Mouse (Mus musculus) limb, embryonic 11.5 days (tissue): ENCODE results near the gene Rdh11. TPM values are rescaled to one million over a fixed set of nuclear protein-coding genes. Genes with fewer than 3 reads are reported as not detected.

Source experiments
- ATAC-seq: fragments of 200-750 bp; cut with Nextera tagmentation; 2 replicates; pipeline ENCODE4 v1.8.0; 2017; ENCODE audit warnings: low read depth; ENCODE audit not compliant: insufficient number of reproducible peaks, low FRiP score, low TSS enrichment
- DNase-seq: peaks from one replicate; pipeline ENCODE4 v3.0.0-alpha.2; 2015; ENCODE audit warnings: low spot score
- H3K27ac ChIP-seq: fragments of 300-500 bp; sonication (generic); replicated peaks from 2 replicates; pipeline ENCODE4 v1.5.1; 2014; ENCODE audit warnings: low read depth, mild to moderate bottlenecking, low read length
- H3K27me3 ChIP-seq: fragments of 300-500 bp; sonication (generic); 2 replicates; pipeline ENCODE4 v1.6.1; 2014; ENCODE audit warnings: mild to moderate bottlenecking, low read length, mixed read lengths; ENCODE audit not compliant: control insufficient read depth, insufficient read depth
- H3K36me3 ChIP-seq: fragments of 300-500 bp; sonication (generic); 2 replicates; pipeline ENCODE4 v1.6.1; 2014; ENCODE audit warnings: mild to moderate bottlenecking, low read length, moderate library complexity, mixed read lengths; ENCODE audit not compliant: control insufficient read depth, insufficient read depth
- H3K4me1 ChIP-seq: fragments of 300-500 bp; sonication (generic); 2 replicates; pipeline ENCODE4 v1.6.1; 2014; ENCODE audit warnings: low read length, mixed read lengths; ENCODE audit not compliant: control insufficient read depth, insufficient read depth
- H3K4me2 ChIP-seq: fragments of 300-500 bp; sonication (generic); 2 replicates; pipeline ENCODE4 v1.6.1; 2014; ENCODE audit warnings: low read depth, mild to moderate bottlenecking, moderate library complexity; ENCODE audit not compliant: severe bottlenecking
- H3K4me3 ChIP-seq: fragments of 300-500 bp; sonication (generic); 2 replicates; pipeline ENCODE4 v1.5.1; 2014; ENCODE audit warnings: low read depth, low read length
- H3K9ac ChIP-seq: fragments of 300-500 bp; sonication (generic); 2 replicates; pipeline ENCODE4 v1.6.1; 2014; ENCODE audit warnings: mild to moderate bottlenecking, low read length
- H3K9me3 ChIP-seq: fragments of 300-500 bp; sonication (generic); 2 replicates; pipeline ENCODE4 v1.6.1; 2016; ENCODE audit warnings: low read length; ENCODE audit not compliant: control insufficient read depth
- WGBS: fragments of 180-500 bp; shearing (Covaris S2); extraction: QIAGEN DNeasy Blood & Tissue Kit; methylation state at CpG from one replicate; pipeline ENCODE4 v1.1.7; 2014; 5-methylcytosine and 5-hydroxymethylcytosine counted together
- polyA plus RNA-seq: library from polyadenylated mRNA; unstranded; fragments of >200 nt; fragmentation: Nextera tagmentation; extraction: Ambion mirVana; gene quantifications from 2 replicates; pipeline ENCODE4 v1.2.1, GENCODE M21; 2014

Gene Rdh11
- polyA plus RNA-seq, 1 experiment from 2014 or later: 27.0 TPM

DNA sequence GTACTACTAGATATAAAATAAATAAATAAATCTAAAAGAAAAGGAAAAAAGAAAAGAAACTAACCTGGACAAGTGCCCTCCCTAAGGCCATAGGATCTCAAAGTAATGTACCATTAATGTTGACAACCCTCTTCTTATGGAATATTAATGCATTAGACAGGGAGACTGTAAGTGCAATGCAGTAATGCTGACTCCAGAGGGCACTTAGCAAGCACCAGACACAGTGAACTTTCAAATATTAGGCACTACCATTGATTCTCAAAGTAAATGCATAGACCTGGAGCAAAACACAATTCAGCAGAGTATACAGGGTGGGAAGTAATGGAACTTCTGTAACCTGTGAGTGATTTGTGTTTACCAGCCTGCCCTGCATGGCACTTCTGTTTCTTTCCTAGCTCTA lies 22.9 kb downstream of the Rdh11 start:
- 0 out of 2 replicates have a peak, but pooled peaks cover 2% of the 10 kb centered on the region for H3K36me3 ChIP-seq
- H3K9me3 ChIP-seq: no peaks in the 10 kb centered on the region
- H3K4me1 ChIP-seq: peaks cover 5% of the 10 kb centered on the region
- H3K4me2 ChIP-seq: no peak overlapping the region
- H3K9ac ChIP-seq: no peak overlapping the region
- H3K27ac ChIP-seq: no peak overlapping the region
- DNase-seq (no peak), ATAC-seq (no peak)
- H3K27me3 ChIP-seq: no peaks in the 10 kb centered on the region
- H3K4me3 ChIP-seq: no peak overlapping the region

- Histone ChIP-seq H3K36me3 (peaks cover 13% of the 10 kb centered on the region; the same call in 1 of the 2 replicates), H3K27me3 (no peaks in the 10 kb centered on the region), H3K9me3 (no peaks in the 10 kb centered on the region), H3K4me1 (no peaks in the 10 kb centered on the region), H3K27ac (no peak overlapping the region), H3K9ac (no peak overlapping the region), H3K4me3 (no peak overlapping the region), H3K4me2 (no peak overlapping the region)
- ATAC-seq (no peak), DNase-seq (no peak)
- WGBS: 91% methylated on average over 3 of the region's 3 CpGs
Measured at GRCm38 (mm10) chr12:79162876-79163275, 29.2 kb downstream of the Rdh11 start.

DNA sequence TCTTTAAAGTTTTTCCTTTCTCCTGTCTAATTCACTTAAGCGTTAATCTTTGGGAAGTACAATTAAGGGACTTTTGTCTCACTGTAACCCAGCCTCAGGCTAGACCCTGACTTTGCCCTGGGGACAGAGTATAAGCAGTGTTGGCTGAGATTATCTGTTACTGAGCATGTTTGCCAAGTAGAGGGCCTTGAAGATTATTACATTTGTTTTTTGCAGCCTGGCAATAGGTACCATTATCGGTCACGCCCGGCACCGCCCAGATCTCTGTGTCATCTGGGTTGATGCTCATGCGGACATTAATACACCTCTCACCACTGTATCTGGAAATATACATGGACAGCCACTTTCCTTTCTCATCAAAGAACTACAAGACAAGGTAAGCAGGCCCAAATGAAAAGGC lies 42.4 kb downstream of the Rdh11 start:
- H3K27ac ChIP-seq: no peak overlapping the region
- H3K4me1 ChIP-seq: no peaks in the 10 kb centered on the region
- no peak overlapping the region for H3K4me3 ChIP-seq
- no peak for ATAC-seq
- H3K9ac ChIP-seq: no peak overlapping the region
- 95% methylated on average over 6 of the region's 6 CpGs for WGBS
- no peaks in the 10 kb centered on the region for H3K36me3 ChIP-seq
- no peaks in the 10 kb centered on the region for H3K27me3 ChIP-seq
- no peak overlapping the region for H3K4me2 ChIP-seq
- H3K9me3 ChIP-seq: no peaks in the 10 kb centered on the region
- DNase-seq: no peak

- no peak overlapping the region for H3K4me2 ChIP-seq
Measured at GRCm38 (mm10) chr12:79141384-79141783, 50.7 kb downstream of the Rdh11 start.

DNA sequence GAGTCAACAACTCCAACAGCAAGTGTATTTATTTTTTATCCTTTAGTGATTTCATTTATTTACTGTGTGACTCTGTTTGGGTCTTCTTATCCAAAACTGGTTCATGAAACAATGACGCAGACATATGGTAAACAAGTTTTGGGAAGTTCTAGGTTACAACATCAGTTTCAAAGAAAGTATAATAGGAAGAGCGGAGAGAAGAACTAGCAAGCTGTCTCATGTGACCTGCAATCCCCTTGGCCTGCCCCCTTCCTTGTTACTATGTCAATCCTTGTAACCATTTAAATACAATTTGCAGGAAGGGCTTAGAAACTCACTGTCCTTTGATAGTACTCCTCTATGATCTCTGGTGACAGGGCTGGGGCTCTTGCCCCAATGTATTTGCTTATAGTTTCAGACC lies 51.3 kb downstream of the Rdh11 start:
- no peak overlapping the region for H3K9ac ChIP-seq
- no peaks in the 10 kb centered on the region for H3K27me3 ChIP-seq
- H3K4me3 ChIP-seq: no peak overlapping the region
- no peaks in the 10 kb centered on the region for H3K9me3 ChIP-seq
- H3K4me1 ChIP-seq: no peaks in the 10 kb centered on the region
- no peak overlapping the region for H3K4me2 ChIP-seq
- ATAC-seq (no peak), DNase-seq (no peak)
- 86% methylated on average over 2 of the region's 2 CpGs for WGBS
- H3K36me3 ChIP-seq: no peaks in the 10 kb centered on the region
- no peak overlapping the region for H3K27ac ChIP-seq

More at GRCm38 (mm10) chr12:79141384-79141783, 50.7 kb downstream of the Rdh11 start:
- H3K9me3 ChIP-seq: no peaks in the 10 kb centered on the region
- no peaks in the 10 kb centered on the region for H3K36me3 ChIP-seq
- no peaks in the 10 kb centered on the region for H3K27me3 ChIP-seq
- no peak overlapping the region for H3K9ac ChIP-seq
- H3K27ac ChIP-seq: no peak overlapping the region
- no peaks in the 10 kb centered on the region for H3K4me1 ChIP-seq
- DNase-seq (no peak), ATAC-seq (no peak)
- H3K4me3 ChIP-seq: no peak overlapping the region

DNA sequence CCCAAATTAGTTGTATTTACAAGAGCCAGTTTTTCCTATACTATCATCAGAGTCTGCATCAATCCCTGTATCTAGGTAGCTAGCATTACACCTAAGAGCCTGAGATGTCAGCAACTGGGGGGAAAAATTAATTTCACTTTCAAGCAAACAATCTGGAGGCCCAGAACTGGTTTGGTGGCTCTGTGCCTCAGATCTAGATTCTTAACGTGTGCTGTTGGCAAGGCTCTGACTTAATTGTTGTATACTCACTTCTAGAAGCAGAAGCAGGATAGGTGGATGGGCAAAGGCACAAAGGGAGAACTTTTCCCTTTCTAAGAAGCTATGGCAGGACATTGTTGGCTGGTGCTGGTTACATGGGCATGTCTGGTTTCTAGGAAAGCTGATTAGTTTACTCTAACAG lies 52.7 kb downstream of the Rdh11 start:
- no peaks in the 10 kb centered on the region for H3K4me1 ChIP-seq
- H3K4me3 ChIP-seq: no peak overlapping the region
- no peaks in the 10 kb centered on the region for H3K36me3 ChIP-seq
- no peak overlapping the region for H3K9ac ChIP-seq
- no peak overlapping the region for H3K4me2 ChIP-seq
- H3K9me3 ChIP-seq: no peaks in the 10 kb centered on the region
- DNase-seq (no peak), ATAC-seq (no peak)
- H3K27ac ChIP-seq: no peak overlapping the region
- no peaks in the 10 kb centered on the region for H3K27me3 ChIP-seq
- WGBS: 63% methylated on average over 1 of the region's 1 CpGs

DNA sequence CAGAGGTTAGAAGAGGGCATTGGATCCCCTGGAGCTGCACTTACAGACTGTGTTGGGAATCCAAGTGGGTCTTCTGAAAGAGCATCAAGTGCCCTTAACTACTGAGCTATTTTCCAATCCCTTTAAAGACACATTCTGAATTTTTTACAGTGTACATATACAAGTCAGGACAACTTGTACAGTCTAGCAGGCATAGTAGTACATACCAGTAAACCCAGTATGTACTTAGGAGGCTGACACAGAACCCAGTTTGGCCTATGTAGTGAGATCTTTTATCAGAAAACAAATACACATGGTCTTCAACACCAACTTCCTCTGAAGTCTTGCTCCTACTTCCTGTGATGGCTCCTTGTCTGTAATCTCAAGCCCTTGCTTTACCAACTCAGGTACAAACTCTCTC lies 53.1 kb downstream of the Rdh11 start:
- Histone ChIP-seq H3K27me3 (no peaks in the 10 kb centered on the region), H3K4me2 (no peak overlapping the region), H3K4me1 (no peaks in the 10 kb centered on the region), H3K9ac (no peak overlapping the region), H3K27ac (no peak overlapping the region), H3K4me3 (no peak overlapping the region), H3K9me3 (no peaks in the 10 kb centered on the region), H3K36me3 (no peaks in the 10 kb centered on the region)
- ATAC-seq (no peak), DNase-seq (no peak)

DNA sequence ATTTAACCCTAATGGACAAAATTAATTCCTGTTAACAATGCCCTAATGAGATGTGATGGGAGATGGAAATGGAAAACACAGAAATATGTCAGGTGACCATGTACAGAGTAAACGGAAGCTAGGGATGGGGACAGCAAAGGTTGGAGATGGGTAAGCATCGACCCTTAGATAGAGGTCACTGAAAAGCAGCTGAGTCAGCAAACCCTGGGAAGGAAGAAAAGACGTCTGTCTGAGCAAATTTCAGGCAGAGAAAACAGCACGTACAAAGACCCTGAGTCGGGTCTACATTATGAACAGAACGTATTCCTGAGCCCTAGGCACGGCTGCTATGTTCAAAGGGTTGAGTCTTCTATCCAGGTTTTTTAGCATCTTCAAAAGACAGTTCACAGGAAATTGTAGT lies 55.1 kb downstream of the Rdh11 start:
- 73% methylated on average over 7 of the region's 7 CpGs for WGBS

DNA sequence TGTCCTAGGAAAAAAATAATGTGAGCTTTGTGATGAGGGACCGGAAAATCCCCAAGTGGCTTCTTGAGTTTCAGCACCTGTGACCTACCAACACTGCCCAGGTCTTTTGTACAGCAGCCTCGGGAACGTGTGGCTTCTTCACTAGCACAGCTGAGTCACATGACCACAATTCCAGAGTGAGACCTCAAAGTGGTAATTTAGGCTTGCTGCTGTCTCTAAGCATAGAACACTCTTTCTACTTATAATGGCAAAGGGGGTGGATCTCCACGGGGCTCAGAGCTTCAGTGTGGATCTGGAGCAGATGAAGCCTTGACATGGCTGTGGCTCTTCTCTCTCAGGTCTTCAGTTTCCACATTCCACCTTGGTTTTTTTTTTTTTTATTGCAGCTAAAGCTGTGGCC lies 57.0 kb downstream of the Rdh11 start:
- WGBS: 42% methylated on average over 4 of the region's 4 CpGs
- H3K4me3 ChIP-seq: no peak overlapping the region
- no peak overlapping the region for H3K27ac ChIP-seq
- no peak overlapping the region for H3K9ac ChIP-seq
- H3K4me1 ChIP-seq: no peaks in the 10 kb centered on the region
- peaks cover 31% of the 10 kb centered on the region for H3K27me3 ChIP-seq
- ATAC-seq (no peak), DNase-seq (no peak)
- H3K36me3 ChIP-seq: no peaks in the 10 kb centered on the region
- H3K9me3 ChIP-seq: no peaks in the 10 kb centered on the region
- no peak overlapping the region for H3K4me2 ChIP-seq

More for the DNA sequence above, 55.1 kb downstream of the Rdh11 start:
- Histone ChIP-seq H3K36me3 (no peaks in the 10 kb centered on the region), H3K9ac (no peak overlapping the region), H3K4me3 (no peak overlapping the region), H3K27me3 (peaks cover 12% of the 10 kb centered on the region), H3K4me2 (no peak overlapping the region), H3K27ac (no peak overlapping the region), H3K4me1 (no peaks in the 10 kb centered on the region), H3K9me3 (no peaks in the 10 kb centered on the region)
- ATAC-seq (no peak), DNase-seq (no peak)
